ENCODE assay signal across 21 mouse cellular contexts in genomic region chr1:180912792-180913191, GRCm38 (mm10). TPM values are rescaled to one million over a fixed set of nuclear protein-coding genes. Genes with fewer than 3 reads are reported as not detected.
DNase-seq lines count a peak whose midpoint lies in the region; ATAC-seq and TF ChIP-seq lines count a peak whose summit lies in the region.
"Had no signal": no experiment of that assay in that cellular context is flagged by ENCODE, and none has a peak within 500 bp of the region (broad histone marks: within the 10 kb centered on the region; RNA-seq: fewer than 3 reads in every experiment).

No protein-coding gene starts in this region.

- no peaks in the 10 kb centered on the region for H3K9me3 ChIP-seq in midbrain, embryonic 10.5 days (replicated peaks)
- H3K9me3 ChIP-seq: forebrain, embryonic 12.5 days; heart, embryonic 13.5 days; liver, embryonic 15.5 days had no signal

- H3K79me2 ChIP-seq in heart, adult 2 months (replicated peaks; ENCODE audit: control insufficient read depth, insufficient read depth, low read length), result no peaks in the 10 kb centered on the region

- peaks cover 19% of the 10 kb centered on the region for H3K36me3 ChIP-seq in midbrain, embryonic 10.5 days
- no peaks in the 10 kb centered on the region for H3K36me3 ChIP-seq in heart, adult 2 months (ENCODE audit: control insufficient read depth, insufficient read depth, low read length)

- DNase-seq in CD4-positive helper T cell, adult 2 months (ENCODE audit: low read depth, low spot score), result peak; percentile 23
- peak; percentile 55 for DNase-seq in naive thymus-derived CD4-positive, alpha-beta T cell, adult 2 months (ENCODE audit: low read depth)
- no peak for DNase-seq in midbrain, embryonic 10.5 days (ENCODE audit: low spot score)
- no peak for DNase-seq in heart, adult 2 months
- DNase-seq: cerebellum, adult 8-10 months; heart, postnatal 4 days; kidney, adult 2 months; kidney, postnatal 36 days; layer of hippocampus, adult 9-11 months; lung, postnatal 10 days; spleen, adult 18-20 months had no signal

- no peak overlapping the region for H3K4me3 ChIP-seq in midbrain, embryonic 10.5 days
- no peak overlapping the region for H3K4me3 ChIP-seq in heart, adult 2 months
- H3K4me3 ChIP-seq: forebrain, embryonic 12.5 days; heart, embryonic 13.5 days; liver, embryonic 15.5 days; megakaryocyte, embryonic 14.5 days had no signal

- no peak for TF ChIP-seq CTCF in heart, adult 2 months (IDR thresholded peaks at IDR 0.05)

- no peak for TF ChIP-seq POLR2A in heart, adult 2 months (IDR thresholded peaks at IDR 0.05; ENCODE audit: insufficient read depth, low read depth, low read length)

- TF ChIP-seq EP300 in heart, adult 2 months (IDR thresholded peaks at IDR 0.05; ENCODE audit: insufficient read depth, low read depth, low read length), result no peak

- 90% methylated on average over 5 of the region's 5 CpGs for WGBS in midbrain, embryonic 10.5 days
- WGBS in heart, adult 2 months, result 84% methylated on average over 5 of the region's 5 CpGs

- no peaks in the 10 kb centered on the region for H3K27me3 ChIP-seq in midbrain, embryonic 10.5 days (ENCODE audit: low read depth, poor library complexity, severe bottlenecking)
- H3K27me3 ChIP-seq in heart, adult 2 months (ENCODE audit: control insufficient read depth, insufficient read depth, low read length), result no peaks in the 10 kb centered on the region
- H3K27me3 ChIP-seq: liver, embryonic 15.5 days had no signal

- ATAC-seq in CD4-positive, CD25-positive, alpha-beta regulatory T cell, adult 4 months, result peak; percentile 15
- peak; percentile 49 to 61; a peak in 3 of 4 replicates for ATAC-seq in hematopoietic stem cell, adult 5-6 weeks (replicated peaks in 1 of 2; ENCODE audit: insufficient read depth in 1 of 2, low FRiP score in 2 of 2, low TSS enrichment in 1 of 2, low read depth in 1 of 2, poor library complexity in 2 of 2, severe bottlenecking in 2 of 2)
- no peak for ATAC-seq in activated CD4-positive, CD25-positive, alpha-beta regulatory T cell, adult 4 months
- ATAC-seq: midbrain, embryonic 16.5 days had no signal

- intact Hi-C loops in heart, adult 2 months (cut with DNase I), result no loop called here

- no peak overlapping the region for H3K27ac ChIP-seq in midbrain, embryonic 10.5 days (replicated peaks)
- no peak overlapping the region for H3K27ac ChIP-seq in heart, adult 2 months
- H3K27ac ChIP-seq: forebrain, embryonic 12.5 days; stomach, postnatal 0 days had no signal

- no peaks in the 10 kb centered on the region for H3K4me1 ChIP-seq in midbrain, embryonic 10.5 days
- no peaks in the 10 kb centered on the region for H3K4me1 ChIP-seq in heart, adult 2 months (ENCODE audit: control insufficient read depth, insufficient read depth, low read length)
- H3K4me1 ChIP-seq: forebrain, embryonic 12.5 days had no signal

- no peak overlapping the region for H3K9ac ChIP-seq in heart, adult 2 months (ENCODE audit: low read depth, low read length)
- H3K9ac ChIP-seq: forebrain, embryonic 12.5 days; heart, embryonic 13.5 days had no signal

RNA-seq across cellular contexts. Expression of gene Pycr2, which starts 8.7 kb away (rescaled TPM):
- 10 to 100 TPM; 40.9 to 59.2 TPM for polyA plus RNA-seq in CD4-positive, CD25-positive, alpha-beta regulatory T cell, adult 4 months (2017; shearing (Covaris generic))
- total RNA-seq in hematopoietic stem cell, adult 5-6 weeks (2017), result 21.5 and 25.4 TPM in 2 replicates
- 10 to 100 TPM; 44.3 to 45.6 TPM for polyA plus RNA-seq in activated CD4-positive, CD25-positive, alpha-beta regulatory T cell, adult 4 months (2017; shearing (Covaris generic))
- polyA plus RNA-seq in midbrain, embryonic 10.5 days (2016; fragmentation: Nextera tagmentation; extraction: Ambion mirVana), result 134 and 144 TPM in 2 replicates
- 10 to 100 TPM; 10.3 to 12.4 TPM for total RNA-seq in heart, adult 2 months (2021)
- polyA plus RNA-seq in heart, adult 2 months (2012; rRNA removed), result 12.7 and 13.9 TPM in 2 replicates

RNA-seq across cellular contexts. Expression of gene Lefty2, which starts 19.9 kb away (rescaled TPM):
- polyA plus RNA-seq in CD4-positive, CD25-positive, alpha-beta regulatory T cell, adult 4 months (2017; shearing (Covaris generic)), result not detected
- not detected in 2 replicates for total RNA-seq in hematopoietic stem cell, adult 5-6 weeks (2017)
- polyA plus RNA-seq in activated CD4-positive, CD25-positive, alpha-beta regulatory T cell, adult 4 months (2017; shearing (Covaris generic)), result not detected
- not detected in 2 replicates for polyA plus RNA-seq in midbrain, embryonic 10.5 days (2016; fragmentation: Nextera tagmentation; extraction: Ambion mirVana)
- total RNA-seq in heart, adult 2 months (2021), result not detected
- 0.08 and 0.15 TPM in 2 replicates for polyA plus RNA-seq in heart, adult 2 months (2012; rRNA removed)
- total RNA-seq: heart, postnatal 4 days had no signal
- polyA plus RNA-seq: kidney, adult 2 months; liver, embryonic 15.5 days; neural tube, embryonic 11.5 days had no signal

RNA-seq across cellular contexts. Expression of gene Lefty1, which starts 22.0 kb away (rescaled TPM):
- not detected for polyA plus RNA-seq in CD4-positive, CD25-positive, alpha-beta regulatory T cell, adult 4 months (2017; shearing (Covaris generic))
- total RNA-seq in hematopoietic stem cell, adult 5-6 weeks (2017), result 0.45 and 2.9 TPM in 2 replicates
- polyA plus RNA-seq in activated CD4-positive, CD25-positive, alpha-beta regulatory T cell, adult 4 months (2017; shearing (Covaris generic)), result not detected
- 0.60 and 0.67 TPM in 2 replicates for polyA plus RNA-seq in midbrain, embryonic 10.5 days (2016; fragmentation: Nextera tagmentation; extraction: Ambion mirVana)
- under 1 TPM; 0.41 to 0.57 TPM for total RNA-seq in heart, adult 2 months (2021)
- 3.0 and 3.3 TPM in 2 replicates for polyA plus RNA-seq in heart, adult 2 months (2012; rRNA removed)
- polyA plus RNA-seq: midbrain, embryonic 16.5 days had no signal

RNA-seq across cellular contexts. Expression of gene Tmem63a, which starts 29.4 kb away (rescaled TPM):
- polyA plus RNA-seq in CD4-positive, CD25-positive, alpha-beta regulatory T cell, adult 4 months (2017; shearing (Covaris generic)), result 10 to 100 TPM; 17.2 to 34.7 TPM
- total RNA-seq in hematopoietic stem cell, adult 5-6 weeks (2017), result 21.8 and 25.5 TPM in 2 replicates
- 10 to 100 TPM; 13.5 to 13.7 TPM for polyA plus RNA-seq in activated CD4-positive, CD25-positive, alpha-beta regulatory T cell, adult 4 months (2017; shearing (Covaris generic))
- polyA plus RNA-seq in midbrain, embryonic 10.5 days (2016; fragmentation: Nextera tagmentation; extraction: Ambion mirVana), result 2.2 and 3.6 TPM in 2 replicates
- 10 to 100 TPM; 13.2 to 15.8 TPM for total RNA-seq in heart, adult 2 months (2021)
- 27.5 and 34.5 TPM in 2 replicates for polyA plus RNA-seq in heart, adult 2 months (2012; rRNA removed)

Comparison
In these comparisons a context has a peak if more than half of its experiments do, and no peak if none do; other contexts are left out.
1. DNase-seq: peak in CD4-positive helper T cell, adult 2 months (single experiment) and naive thymus-derived CD4-positive, alpha-beta T cell, adult 2 months (single experiment); none in midbrain, embryonic 10.5 days (single experiment) and heart, adult 2 months (0 of 2).